Mouse (Mus musculus): Measurements from ENCODE around the gene Wfdc6b.
"Not testable (repeated sequence)": the region's sequence is repeated elsewhere in the genome, so short reads cannot be mapped to it uniquely, and the experiment has no call there.

The Wfdc6b gene

GRCm38 (mm10) chr2:164613471-164613870, at the start of gene Wfdc6b, which contains the start of gene Wfdc8:
Gene Wfdc6b (plus strand): TSS chr2:164613522.
Gene Wfdc8 (minus strand): TSS chr2:164613626.
- DNase-seq (ENCODE audit: low read depth, low spot score) = not testable (repeated sequence)

GRCm38 (mm10) chr2:164564346-164564745, 49.0 kb upstream of the Wfdc6b start:
- DNase-seq (ENCODE audit: low read depth, low spot score) = no peak

GRCm38 (mm10) chr2:164566997-164567396, 46.3 kb upstream of the Wfdc6b start:
- DNase-seq (ENCODE audit: low read depth, low spot score) = peak; percentile 3

- no peak for DNase-seq (ENCODE audit: low read depth, low spot score)
Observed at GRCm38 (mm10) chr2:164567460-164567859, 45.9 kb upstream of the Wfdc6b start.

- not testable (repeated sequence) for DNase-seq (ENCODE audit: low read depth, low spot score)
Observed at GRCm38 (mm10) chr2:164573359-164573758, 40.0 kb upstream of the Wfdc6b start, which contains the start of gene Spint3. Gene Spint3 (minus strand): TSS chr2:164573459.

GRCm38 (mm10) chr2:164585025-164585725, 28.1 kb upstream of the Wfdc6b start, which contains the start of gene Wfdc6a:
Gene Wfdc6a (minus strand): TSS chr2:164585447.
- not testable (repeated sequence) for DNase-seq (ENCODE audit: low read depth, low spot score)

GRCm38 (mm10) chr2:164592014-164592413, 21.3 kb upstream of the Wfdc6b start:
- no peak for DNase-seq (ENCODE audit: low read depth, low spot score)

GRCm38 (mm10) chr2:164593494-164593893, 19.8 kb upstream of the Wfdc6b start, which contains the start of gene Eppin:
Gene Eppin (minus strand): TSS chr2:164593594.
- no peak for DNase-seq (ENCODE audit: low read depth, low spot score)

GRCm38 (mm10) chr2:164600179-164600578, 13.1 kb upstream of the Wfdc6b start:
- DNase-seq (ENCODE audit: low read depth, low spot score) = no peak

- DNase-seq (ENCODE audit: low read depth, low spot score) = no peak
Observed at GRCm38 (mm10) chr2:164603482-164603881, 9.8 kb upstream of the Wfdc6b start.

GRCm38 (mm10) chr2:164604411-164604810, 8.9 kb upstream of the Wfdc6b start:
- DNase-seq (ENCODE audit: low read depth, low spot score) = no peak

- DNase-seq (ENCODE audit: low read depth, low spot score) = no peak
Observed at GRCm38 (mm10) chr2:164608781-164609180, 4.5 kb upstream of the Wfdc6b start.

GRCm38 (mm10) chr2:164615386-164615785, 2.1 kb downstream of the Wfdc6b start:
- DNase-seq (ENCODE audit: low read depth, low spot score) = no peak

- DNase-seq (ENCODE audit: low read depth, low spot score) = no peak
Observed at GRCm38 (mm10) chr2:164619050-164619449, 5.7 kb downstream of the Wfdc6b start.

GRCm38 (mm10) chr2:164621775-164622174, 8.5 kb downstream of the Wfdc6b start:
- no peak for DNase-seq (ENCODE audit: low read depth, low spot score)

GRCm38 (mm10) chr2:164635266-164635665, 21.9 kb downstream of the Wfdc6b start:
- DNase-seq (ENCODE audit: low read depth, low spot score) = no peak

- DNase-seq (ENCODE audit: low read depth, low spot score) = no peak
Observed at GRCm38 (mm10) chr2:164638696-164639095, 25.4 kb downstream of the Wfdc6b start, which contains the start of gene Wfdc16. Gene Wfdc16 (minus strand): TSS chr2:164638796.

- no peak for DNase-seq (ENCODE audit: low read depth, low spot score)
Observed at GRCm38 (mm10) chr2:164641129-164641528, 27.8 kb downstream of the Wfdc6b start.

- no peak for DNase-seq (ENCODE audit: low read depth, low spot score)
Observed at GRCm38 (mm10) chr2:164641881-164642673, 28.8 kb downstream of the Wfdc6b start.

GRCm38 (mm10) chr2:164655858-164656257, 42.5 kb downstream of the Wfdc6b start, which contains the start of gene Wfdc10:
Gene Wfdc10 (plus strand): TSS chr2:164656046.
- DNase-seq (ENCODE audit: low read depth, low spot score) = no peak

- DNase-seq (ENCODE audit: low read depth, low spot score) = no peak
Observed at GRCm38 (mm10) chr2:164656483-164656882, 43.2 kb downstream of the Wfdc6b start, which contains the start of gene Wfdc9. Gene Wfdc9 (minus strand): TSS chr2:164656583.

- DNase-seq (ENCODE audit: low read depth, low spot score) = no peak
Observed at GRCm38 (mm10) chr2:164664851-164665250, 51.5 kb downstream of the Wfdc6b start.
